Mouse (Mus musculus) CH12.LX (cell line): Measurements from ENCODE around the gene Olfr250. TPM values are rescaled to one million over a fixed set of nuclear protein-coding genes. Genes with fewer than 3 reads are reported as not detected.

Experiments used
- DNase-seq: peaks from one replicate; pipeline ENCODE4 v3.0.0-alpha.2; 2013; ENCODE audit errors: extremely low read depth
- H3K27ac ChIP-seq: 2 replicates; pipeline ENCODE4 v1.5.1; 2012; ENCODE audit warnings: low read depth, mild to moderate bottlenecking, control low read depth, moderate library complexity; ENCODE audit not compliant: insufficient read depth
- H3K27me3 ChIP-seq: replicated peaks from 2 replicates; pipeline ENCODE3; 2012; ENCODE audit warnings: inconsistent platforms
- H3K36me3 ChIP-seq, 2 experiments: replicated peaks in 1 of 2; 2 replicates each; pipeline versions ENCODE3 to v1.6.1; 2012; ENCODE audit warnings: inconsistent platforms in 1 of 2, low read length in 1 of 2, mild to moderate bottlenecking in 1 of 2, mixed read lengths in 1 of 2, moderate library complexity in 1 of 2; ENCODE audit not compliant: control insufficient read depth in 1 of 2, insufficient read depth in 1 of 2
- H3K4me1 ChIP-seq, 2 experiments: 2 replicates each; pipeline ENCODE4 v1.6.1; 2012; ENCODE audit warnings: inconsistent platforms in 1 of 2, moderate library complexity in 1 of 2; ENCODE audit not compliant: insufficient read depth in 2 of 2, control insufficient read depth in 1 of 2
- H3K4me2 ChIP-seq: 2 replicates; pipeline ENCODE4 v1.6.1; 2012; ENCODE audit warnings: low read depth, mild to moderate bottlenecking, control low read depth; ENCODE audit not compliant: poor library complexity, insufficient read depth, severe bottlenecking
- H3K4me3 ChIP-seq, 3 experiments: fragments of 150-350 bp in 1 of 3; sonication (generic) in 1 of 3; replicated peaks in 1 of 3; 2 replicates each; pipeline versions ENCODE3 to v1.5.1; 2011 to 2012; ENCODE audit warnings: low read depth in 2 of 3, low read length in 2 of 3, mild to moderate bottlenecking in 2 of 3, moderate library complexity in 2 of 3, control low read depth in 1 of 3, improper control_type of control experiment in 1 of 3, inconsistent platforms in 1 of 3, mixed read lengths in 1 of 3; ENCODE audit not compliant: poor library complexity in 1 of 3
- H3K79me2 ChIP-seq: replicated peaks from 2 replicates; pipeline ENCODE4 v1.6.1; 2012; ENCODE audit warnings: mild to moderate bottlenecking, moderate library complexity; ENCODE audit not compliant: control insufficient read depth, poor library complexity, insufficient read depth, severe bottlenecking; ENCODE audit errors: extremely low read depth
- H3K9ac ChIP-seq: 2 replicates; pipeline ENCODE4 v1.6.1; 2012; ENCODE audit warnings: low read depth, mild to moderate bottlenecking, control low read depth, moderate library complexity; ENCODE audit not compliant: insufficient read depth
- H3K9me3 ChIP-seq: replicated peaks from 2 replicates; pipeline ENCODE3; 2012; ENCODE audit warnings: low read length, inconsistent platforms, mixed read lengths
- CHD1 ChIP-seq: IDR thresholded peaks from 2 replicates; pipeline ENCODE4 v1.6.1; 2012; ENCODE audit warnings: low read depth, low read length, improper control_type of control experiment, inconsistent platforms
- CHD2 ChIP-seq: IDR thresholded peaks from 2 replicates; pipeline ENCODE4 v1.6.1; 2011; ENCODE audit warnings: low read length, improper control_type of control experiment
- CTCF ChIP-seq, 2 experiments: IDR thresholded peaks in 1 of 2; conservative IDR thresholded peaks in 1 of 2; 2 replicates each; pipeline ENCODE4 v1.5.1; 2011 to 2012; ENCODE audit warnings: low read depth in 2 of 2, low read length in 2 of 2, improper control_type of control experiment in 1 of 2, inconsistent platforms in 1 of 2, mild to moderate bottlenecking in 1 of 2, moderate library complexity in 1 of 2
- EP300 ChIP-seq: IDR thresholded peaks from 2 replicates; pipeline ENCODE4 v1.6.1; 2011; ENCODE audit warnings: low read length, improper control_type of control experiment
- GABPA ChIP-seq: IDR thresholded peaks from 2 replicates; pipeline ENCODE4 v1.6.1; 2012; ENCODE audit warnings: low read depth, low read length, improper control_type of control experiment, inconsistent platforms; ENCODE audit not compliant: insufficient replicate concordance
- HCFC1 ChIP-seq: IDR thresholded peaks from 2 replicates; pipeline ENCODE4 v1.6.1; 2012; ENCODE audit warnings: low read depth, mild to moderate bottlenecking, inconsistent platforms, low read length, improper control_type of control experiment
- MAFK ChIP-seq: IDR thresholded peaks from 2 replicates; pipeline ENCODE4 v1.6.1; 2011; ENCODE audit warnings: low read length, improper control_type of control experiment; ENCODE audit not compliant: insufficient replicate concordance
- NELFE ChIP-seq: IDR thresholded peaks from 2 replicates; pipeline ENCODE4 v1.6.1; 2011; ENCODE audit warnings: low read depth, low read length, improper control_type of control experiment
- POLR2A ChIP-seq: IDR thresholded peaks from 2 replicates; pipeline ENCODE4 v1.6.1; 2011; ENCODE audit warnings: low read depth, mild to moderate bottlenecking, improper control_type of control experiment, low read length
- RAD21 ChIP-seq: IDR thresholded peaks from 2 replicates; pipeline ENCODE4 v1.6.1; 2011; ENCODE audit warnings: low read depth, mild to moderate bottlenecking, low read length, improper control_type of control experiment, moderate library complexity
- RCOR1 ChIP-seq: conservative IDR thresholded peaks from 2 replicates; pipeline ENCODE4 v1.6.1; 2012; ENCODE audit warnings: low read depth, mild to moderate bottlenecking, inconsistent platforms, low read length, improper control_type of control experiment
- SIN3A ChIP-seq: IDR thresholded peaks from 2 replicates; pipeline ENCODE4 v1.6.1; 2012; ENCODE audit warnings: low read length, improper control_type of control experiment, inconsistent platforms
- SMC3 ChIP-seq: IDR thresholded peaks from 2 replicates; pipeline ENCODE4 v1.6.1; 2011; ENCODE audit warnings: low read depth, low read length, improper control_type of control experiment
- TBP ChIP-seq: conservative IDR thresholded peaks from 2 replicates; pipeline ENCODE4 v1.6.1; 2011; ENCODE audit warnings: low read depth, low read length, improper control_type of control experiment
- ZC3H11A ChIP-seq: IDR thresholded peaks from 2 replicates; pipeline ENCODE4 v1.6.1; 2012; ENCODE audit warnings: low read depth, mild to moderate bottlenecking, inconsistent platforms, low read length, improper control_type of control experiment
- ZKSCAN1 ChIP-seq: IDR thresholded peaks from 2 replicates; pipeline ENCODE4 v1.6.1; 2012; ENCODE audit warnings: low read depth, inconsistent platforms, low read length, improper control_type of control experiment, borderline replicate concordance
- ZMIZ1 ChIP-seq: IDR thresholded peaks from 2 replicates; pipeline ENCODE4 v1.6.1; 2012; ENCODE audit warnings: low read depth, mild to moderate bottlenecking, inconsistent platforms, low read length, improper control_type of control experiment
- ZNF384 ChIP-seq: IDR thresholded peaks from 2 replicates; pipeline ENCODE4 v1.6.1; 2012; ENCODE audit warnings: low read depth, low read length, improper control_type of control experiment, inconsistent platforms
- dilution Hi-C: fragments of 300-500 bp; cut with MboI; formaldehyde crosslinking; loops from 2 replicates; pipeline ENCODE4 v1.14.3; 2020; ENCODE audit warnings: low sequenced_read_pairs; ENCODE audit not compliant: extremely low pct_unique_long_range_greater_than_20kb, extremely low pct_ligation_motif_present
- in situ Hi-C: fragments of 300-500 bp; cut with MboI; formaldehyde crosslinking; loops from 3 replicates; pipeline ENCODE4 v1.14.3; 2019; ENCODE audit warnings: low sequenced_read_pairs, low pct_ligation_motif_present, low pct_unique_long_range_greater_than_20kb, mixed read lengths
- polyA plus RNA-seq: library from polyadenylated mRNA; unstranded; fragments of >175 nt; gene quantifications from 2 replicates; pipeline ENCODE4 v1.2.1, GENCODE M21; 2012; ENCODE audit warnings: low read depth; ENCODE audit not compliant: insufficient read length
- total RNA-seq, 2 experiments: library from RNA; depleted of rRNA; stranded (reverse); fragments of 300-350 nt in 1 of 2; fragments of >200 nt in 1 of 2; gene quantifications; 2 replicates each; pipeline ENCODE4 v1.2.3; 2012 to 2014

The Olfr250 gene
- total RNA-seq (2012; rRNA removed) (not detected in 2 replicates), total RNA-seq (2014; rRNA removed) (not detected in 2 replicates), polyA plus RNA-seq (not detected in 2 replicates)

- dilution Hi-C loops, result no loop called here
- H3K4me1 ChIP-seq, result no peaks in the 10 kb centered on the region
- no peaks in the 10 kb centered on the region for H3K79me2 ChIP-seq
- H3K27me3 ChIP-seq, result no peaks in the 10 kb centered on the region
- H3K9me3 ChIP-seq, result no peaks in the 10 kb centered on the region
- no peak within 1 kb of the TSS for H3K27ac ChIP-seq
- TF ChIP-seq CHD1 (no peak), SMC3 (no peak)
- TF ChIP-seq, all 38 proteins: peak for 0
- in situ Hi-C loops, result no loop called here
- no peak for DNase-seq
- Histone ChIP-seq H3K4me2 (no peak within 1 kb of the TSS), H3K9ac (no peak within 1 kb of the TSS), H3K4me3 (no peak within 1 kb of the TSS), H3K36me3 (no peaks in the 10 kb centered on the region)
Observed at GRCm38 (mm10) chr9:38366596-38366995, at the start of gene Olfr250. Olfr250 (plus strand) TSS chr9:38366896.

GRCm38 (mm10) chr9:38328760-38329159 lies 37.9 kb upstream of the Olfr250 start, which contains the start of gene Olfr25:
Olfr25 (plus strand) TSS chr9:38329060.
- TF ChIP-seq RAD21 (no peak), MAFK (no peak)
- dilution Hi-C loops, result no loop called here
- in situ Hi-C loops, result no loop called here

GRCm38 (mm10) chr9:38348111-38348510 lies 18.6 kb upstream of the Olfr250 start, which contains the start of gene Olfr898:
Olfr898 (plus strand) TSS chr9:38348411.
- Histone ChIP-seq H3K4me1 (no peaks in the 10 kb centered on the region), H3K4me3 (no peak within 1 kb of the TSS), H3K27ac (no peak within 1 kb of the TSS), H3K4me2 (no peak within 1 kb of the TSS), H3K9ac (no peak within 1 kb of the TSS)
- in situ Hi-C loops, result no loop called here
- dilution Hi-C loops, result no loop called here
- TF ChIP-seq SIN3A (no peak), ZC3H11A (no peak), ZMIZ1 (no peak), NELFE (no peak), HCFC1 (no peak), CHD2 (no peak), SMC3 (no peak), TBP (no peak), CTCF (conservative IDR thresholded peaks at IDR 0.05 in 1 of 2, IDR thresholded peaks at IDR 0.05 in 1 of 2; ENCODE audit: low read depth in 2 of 2, low read length in 2 of 2) (no peak), ZNF384 (no peak), ZKSCAN1 (no peak), RCOR1 (no peak), EP300 (no peak), POLR2A (no peak), GABPA (no peak)
- TF ChIP-seq, all 38 proteins: peak for 0
- Histone ChIP-seq H3K79me2 (no peaks in the 10 kb centered on the region), H3K9me3 (no peaks in the 10 kb centered on the region), H3K36me3 (no peaks in the 10 kb centered on the region), H3K27me3 (no peaks in the 10 kb centered on the region)
- no peak for DNase-seq

More at GRCm38 (mm10) chr9:38328760-38329159, 37.9 kb upstream of the Olfr250 start, which contains the start of gene Olfr25:
- no peak within 1 kb of the TSS for H3K4me3 ChIP-seq
- no peak within 1 kb of the TSS for H3K9ac ChIP-seq
- DNase-seq, result no peak
- no peaks in the 10 kb centered on the region for H3K27me3 ChIP-seq
- no peaks in the 10 kb centered on the region for H3K79me2 ChIP-seq
- H3K36me3 ChIP-seq, result no peaks in the 10 kb centered on the region
- H3K4me1 ChIP-seq, result peaks cover 0 to 8% of the 10 kb centered on the region in 2 experiments; a peak in 1 of 4 replicates
- H3K9me3 ChIP-seq, result no peaks in the 10 kb centered on the region
- no peak within 1 kb of the TSS for H3K27ac ChIP-seq
- no peak within 1 kb of the TSS for H3K4me2 ChIP-seq
